Mouse (Mus musculus) kidney, embryonic 16.5 days (tissue): ENCODE measurements around the gene Tmie. TPM values are rescaled to one million over a fixed set of nuclear protein-coding genes. Genes with fewer than 3 reads are reported as not detected.

Experiments used
- ATAC-seq: fragments of 200-750 bp; cut with Nextera tagmentation; 2 replicates; pipeline ENCODE4 v1.8.0; 2017; ENCODE audit warnings: moderate TSS enrichment; ENCODE audit not compliant: low FRiP score, low TSS enrichment
- H3K27ac ChIP-seq: fragments of 300-500 bp; sonication (generic); 2 replicates; pipeline ENCODE4 v1.5.1; 2014; ENCODE audit warnings: low read length
- H3K27me3 ChIP-seq: fragments of 300-500 bp; sonication (generic); 2 replicates; pipeline ENCODE4 v1.6.1; 2014; ENCODE audit warnings: low read length, control low read depth, mixed read lengths; ENCODE audit not compliant: insufficient read depth
- H3K36me3 ChIP-seq: fragments of 300-500 bp; sonication (generic); 2 replicates; pipeline ENCODE4 v1.6.1; 2014; ENCODE audit warnings: low read length, control low read depth, mixed read lengths; ENCODE audit not compliant: insufficient read depth
- H3K4me1 ChIP-seq: fragments of 300-500 bp; sonication (generic); 2 replicates; pipeline ENCODE4 v1.6.1; 2014; ENCODE audit warnings: low read length, control low read depth, mixed read lengths; ENCODE audit not compliant: insufficient read depth
- H3K4me2 ChIP-seq: fragments of 300-500 bp; sonication (generic); replicated peaks from 2 replicates; pipeline ENCODE4 v1.6.1; 2014; ENCODE audit warnings: low read depth, low read length
- H3K4me3 ChIP-seq: fragments of 300-500 bp; sonication (generic); 2 replicates; pipeline ENCODE4 v1.5.1; 2014; ENCODE audit warnings: mild to moderate bottlenecking, low read length
- H3K9ac ChIP-seq: fragments of 300-500 bp; sonication (generic); replicated peaks from 2 replicates; pipeline ENCODE4 v1.6.1; 2014; ENCODE audit warnings: low read length
- H3K9me3 ChIP-seq: fragments of 300-500 bp; sonication (generic); 2 replicates; pipeline ENCODE4 v1.6.1; 2016; ENCODE audit warnings: low read length, control low read depth
- WGBS: fragments of 180-500 bp; shearing (Covaris S2); extraction: QIAGEN DNeasy Blood & Tissue Kit; methylation state at CpG from one replicate; pipeline ENCODE4 v1.1.7; 2014; 5-methylcytosine and 5-hydroxymethylcytosine counted together
- polyA plus RNA-seq: library from polyadenylated mRNA; unstranded; fragments of >200 nt; fragmentation: Nextera tagmentation; extraction: Ambion mirVana; gene quantifications from 2 replicates; pipeline ENCODE4 v1.2.1, GENCODE M21; 2015

The Tmie gene
- polyA plus RNA-seq, 1 experiment from 2014 or later = 1.9 TPM

- Histone ChIP-seq H3K4me3 (no peak overlapping the region), H3K36me3 (no peaks in the 10 kb centered on the region), H3K4me2 (no peak overlapping the region), H3K9me3 (0 out of 2 replicates have a peak, but pooled peaks cover 5% of the 10 kb centered on the region), H3K9ac (no peak overlapping the region), H3K27ac (no peak overlapping the region), H3K4me1 (no peaks in the 10 kb centered on the region), H3K27me3 (no peaks in the 10 kb centered on the region)
- 94% methylated on average over 11 of the region's 11 CpGs for WGBS
- no peak for ATAC-seq
Measured at GRCm38 (mm10) chr9:110907201-110907837, 27.4 kb upstream of the Tmie start.

GRCm38 (mm10) chr9:110902271-110902670 is 22.4 kb upstream of the Tmie start:
- WGBS = 88% methylated on average over 4 of the region's 4 CpGs
- H3K4me2 ChIP-seq = no peak overlapping the region
- H3K9ac ChIP-seq = no peak overlapping the region
- H3K4me1 ChIP-seq = no peaks in the 10 kb centered on the region
- H3K36me3 ChIP-seq = no peaks in the 10 kb centered on the region
- 0 out of 2 replicates have a peak, but pooled peaks cover 1% of the 10 kb centered on the region for H3K9me3 ChIP-seq
- ATAC-seq = no peak
- no peaks in the 10 kb centered on the region for H3K27me3 ChIP-seq
- H3K27ac ChIP-seq = no peak overlapping the region
- H3K4me3 ChIP-seq = no peak overlapping the region

- Histone ChIP-seq H3K4me3 (no peak overlapping the region), H3K4me2 (no peak overlapping the region), H3K4me1 (peaks cover 2% of the 10 kb centered on the region; the same call in 1 of the 2 replicates), H3K36me3 (no peaks in the 10 kb centered on the region), H3K9ac (no peak overlapping the region), H3K27ac (no peak overlapping the region), H3K9me3 (no peaks in the 10 kb centered on the region), H3K27me3 (no peaks in the 10 kb centered on the region)
- ATAC-seq = no peak
- 93% methylated on average over 6 of the region's 6 CpGs for WGBS
Measured at GRCm38 (mm10) chr9:110901204-110901603, 21.3 kb upstream of the Tmie start.

- H3K4me2 ChIP-seq = no peak overlapping the region
- H3K4me1 ChIP-seq = peaks cover 11% of the 10 kb centered on the region; the same call in 1 of the 2 replicates
- WGBS = 42% methylated on average over 10 of the region's 10 CpGs
- no peak overlapping the region for H3K4me3 ChIP-seq
- no peaks in the 10 kb centered on the region for H3K9me3 ChIP-seq
- H3K27me3 ChIP-seq = no peaks in the 10 kb centered on the region
- no peak for ATAC-seq
- H3K9ac ChIP-seq = no peak overlapping the region
- H3K27ac ChIP-seq = no peak overlapping the region
- no peaks in the 10 kb centered on the region for H3K36me3 ChIP-seq
Measured at GRCm38 (mm10) chr9:110899451-110900008, 19.6 kb upstream of the Tmie start.

DNA sequence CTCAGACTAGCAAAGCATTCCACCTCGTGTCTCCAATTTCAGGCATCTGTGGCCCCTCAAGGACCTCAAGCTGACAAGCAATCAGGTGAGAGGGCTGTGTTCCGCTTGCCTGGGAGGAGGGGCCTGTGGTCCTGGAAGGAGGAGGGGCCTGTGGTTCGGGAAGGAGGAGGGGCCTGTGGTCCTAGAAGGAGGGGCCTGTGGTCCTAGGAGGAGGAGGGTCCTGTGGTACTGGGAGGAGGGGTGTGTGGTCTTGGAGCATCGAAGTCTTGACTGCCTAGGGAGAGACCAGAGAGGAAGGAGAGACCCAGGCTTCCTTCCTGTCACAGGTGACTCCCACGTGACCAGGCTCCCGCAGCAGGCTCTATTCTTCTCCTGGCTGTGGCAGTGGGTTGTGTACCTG is 16.7 kb upstream of the Tmie start:
- no peaks in the 10 kb centered on the region for H3K27me3 ChIP-seq
- 8% methylated on average over 6 of the region's 6 CpGs for WGBS
- peak overlapping the region; percentile 44 for H3K4me2 ChIP-seq
- H3K4me3 ChIP-seq = peak overlapping the region; percentile 4; the same call in 1 of the 2 replicates
- 0 out of 2 replicates have a peak overlapping the region, but pooled peaks have one; percentile 11 for H3K9ac ChIP-seq
- no peak overlapping the region for H3K27ac ChIP-seq
- no peaks in the 10 kb centered on the region for H3K36me3 ChIP-seq
- peaks cover 11% of the 10 kb centered on the region; the same call in 1 of the 2 replicates for H3K4me1 ChIP-seq
- H3K9me3 ChIP-seq = no peaks in the 10 kb centered on the region
- peak; percentile 41 for ATAC-seq

GRCm38 (mm10) chr9:110895994-110896393 is 16.1 kb upstream of the Tmie start:
- H3K27ac ChIP-seq = no peak overlapping the region
- peak overlapping the region; percentile 4; the same call in 1 of the 2 replicates for H3K4me3 ChIP-seq
- H3K27me3 ChIP-seq = no peaks in the 10 kb centered on the region
- H3K4me1 ChIP-seq = peaks cover 11% of the 10 kb centered on the region; the same call in 1 of the 2 replicates
- 13% methylated on average over 7 of the region's 7 CpGs for WGBS
- H3K36me3 ChIP-seq = no peaks in the 10 kb centered on the region
- no peak overlapping the region for H3K9ac ChIP-seq
- H3K4me2 ChIP-seq = peak overlapping the region; percentile 44
- H3K9me3 ChIP-seq = no peaks in the 10 kb centered on the region
- peak; percentile 52 for ATAC-seq

GRCm38 (mm10) chr9:110895507-110895906 is 15.6 kb upstream of the Tmie start:
- H3K9me3 ChIP-seq = no peaks in the 10 kb centered on the region
- peak; percentile 41 for ATAC-seq
- H3K4me2 ChIP-seq = no peak overlapping the region
- H3K36me3 ChIP-seq = no peaks in the 10 kb centered on the region
- H3K27ac ChIP-seq = no peak overlapping the region
- no peaks in the 10 kb centered on the region for H3K27me3 ChIP-seq
- H3K4me3 ChIP-seq = no peak overlapping the region
- peaks cover 14% of the 10 kb centered on the region for H3K4me1 ChIP-seq
- H3K9ac ChIP-seq = no peak overlapping the region
- 44% methylated on average over 5 of the region's 5 CpGs for WGBS

GRCm38 (mm10) chr9:110893429-110893828 is 13.5 kb upstream of the Tmie start:
- WGBS = 71% methylated on average over 10 of the region's 10 CpGs
- H3K4me2 ChIP-seq = no peak overlapping the region
- no peak overlapping the region for H3K9ac ChIP-seq
- H3K4me3 ChIP-seq = no peak overlapping the region
- no peaks in the 10 kb centered on the region for H3K27me3 ChIP-seq
- H3K27ac ChIP-seq = no peak overlapping the region
- no peak for ATAC-seq
- peaks cover 22% of the 10 kb centered on the region for H3K4me1 ChIP-seq
- no peaks in the 10 kb centered on the region for H3K36me3 ChIP-seq
- H3K9me3 ChIP-seq = no peaks in the 10 kb centered on the region

DNA sequence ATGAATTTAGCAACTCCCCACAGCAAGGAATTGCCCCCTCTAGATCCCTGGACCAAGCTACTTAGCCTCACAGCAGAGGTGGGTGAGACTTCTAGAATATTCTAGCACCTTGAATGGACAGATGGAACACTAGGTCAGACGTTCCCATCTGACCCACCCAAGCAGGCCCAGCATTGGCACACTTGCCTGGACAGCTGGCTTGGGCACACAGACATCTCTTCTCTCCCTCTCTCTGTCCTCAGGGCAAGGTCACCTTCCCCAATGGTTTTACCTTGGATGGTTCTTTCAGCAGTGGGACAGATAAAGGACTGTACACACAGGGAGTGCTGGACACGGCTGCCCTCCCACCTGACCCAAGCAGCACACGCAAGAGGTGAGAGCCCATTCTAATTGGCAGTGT is 12.6 kb upstream of the Tmie start:
- Histone ChIP-seq H3K9me3 (no peaks in the 10 kb centered on the region), H3K4me1 (peaks cover 22% of the 10 kb centered on the region), H3K27me3 (no peaks in the 10 kb centered on the region), H3K9ac (no peak overlapping the region), H3K36me3 (no peaks in the 10 kb centered on the region), H3K27ac (no peak overlapping the region), H3K4me3 (no peak overlapping the region), H3K4me2 (no peak overlapping the region)
- ATAC-seq = no peak
- WGBS = 86% methylated on average over 3 of the region's 3 CpGs
